Mouse (Mus musculus): ENCODE measurements around the gene Zbtb4.
A peak's percentile ranks its signal among the peaks of the same experiment; 100 is the strongest.

GRCm38 (mm10) chr11:69765221-69766125 lies at the start of gene Zbtb4:
- TF ChIP-seq CTCF (IDR thresholded peaks at IDR 0.05; ENCODE audit: extremely low read depth, insufficient read depth, insufficient read length, insufficient replicate concordance): no peak
- TF ChIP-seq POLR2A (IDR thresholded peaks at IDR 0.05; ENCODE audit: low read depth, low read length): peak; percentile 43

All from spleen, adult 2 months (tissue).